Mouse (Mus musculus) CH12.LX (cell line): Measurements from ENCODE around the gene Grk6. TPM values are rescaled to one million over a fixed set of nuclear protein-coding genes. Genes with fewer than 3 reads are reported as not detected.

Experiments
- DNase-seq: peaks from one replicate; pipeline ENCODE4 v3.0.0-alpha.2; 2013; ENCODE audit errors: extremely low read depth
- H3K27ac ChIP-seq: 2 replicates; pipeline ENCODE4 v1.5.1; 2012; ENCODE audit warnings: low read depth, mild to moderate bottlenecking, control low read depth, moderate library complexity; ENCODE audit not compliant: insufficient read depth
- H3K27me3 ChIP-seq: replicated peaks from 2 replicates; pipeline ENCODE3; 2012; ENCODE audit warnings: inconsistent platforms
- H3K36me3 ChIP-seq, 2 experiments: replicated peaks in 1 of 2; 2 replicates each; pipeline versions ENCODE3 to v1.6.1; 2012; ENCODE audit warnings: inconsistent platforms in 1 of 2, low read length in 1 of 2, mild to moderate bottlenecking in 1 of 2, mixed read lengths in 1 of 2, moderate library complexity in 1 of 2; ENCODE audit not compliant: control insufficient read depth in 1 of 2, insufficient read depth in 1 of 2
- H3K4me1 ChIP-seq, 2 experiments: 2 replicates each; pipeline ENCODE4 v1.6.1; 2012; ENCODE audit warnings: inconsistent platforms in 1 of 2, moderate library complexity in 1 of 2; ENCODE audit not compliant: insufficient read depth in 2 of 2, control insufficient read depth in 1 of 2
- H3K4me2 ChIP-seq: 2 replicates; pipeline ENCODE4 v1.6.1; 2012; ENCODE audit warnings: low read depth, mild to moderate bottlenecking, control low read depth; ENCODE audit not compliant: poor library complexity, insufficient read depth, severe bottlenecking
- H3K4me3 ChIP-seq, 3 experiments: fragments of 150-350 bp in 1 of 3; sonication (generic) in 1 of 3; replicated peaks in 1 of 3; 2 replicates each; pipeline versions ENCODE3 to v1.5.1; 2011 to 2012; ENCODE audit warnings: low read depth in 2 of 3, low read length in 2 of 3, mild to moderate bottlenecking in 2 of 3, moderate library complexity in 2 of 3, control low read depth in 1 of 3, improper control_type of control experiment in 1 of 3, inconsistent platforms in 1 of 3, mixed read lengths in 1 of 3; ENCODE audit not compliant: poor library complexity in 1 of 3
- H3K79me2 ChIP-seq: replicated peaks from 2 replicates; pipeline ENCODE4 v1.6.1; 2012; ENCODE audit warnings: mild to moderate bottlenecking, moderate library complexity; ENCODE audit not compliant: control insufficient read depth, poor library complexity, insufficient read depth, severe bottlenecking; ENCODE audit errors: extremely low read depth
- H3K9ac ChIP-seq: 2 replicates; pipeline ENCODE4 v1.6.1; 2012; ENCODE audit warnings: low read depth, mild to moderate bottlenecking, control low read depth, moderate library complexity; ENCODE audit not compliant: insufficient read depth
- H3K9me3 ChIP-seq: replicated peaks from 2 replicates; pipeline ENCODE3; 2012; ENCODE audit warnings: low read length, inconsistent platforms, mixed read lengths
- BHLHE40 ChIP-seq: IDR thresholded peaks from 2 replicates; pipeline ENCODE4 v1.6.1; 2011; ENCODE audit warnings: mild to moderate bottlenecking, low read depth, low read length, improper control_type of control experiment
- E2F4 ChIP-seq: IDR thresholded peaks from 2 replicates; pipeline ENCODE4 v1.6.1; 2011; ENCODE audit warnings: low read depth, low read length, improper control_type of control experiment; ENCODE audit not compliant: insufficient replicate concordance
- ELF1 ChIP-seq: IDR thresholded peaks from 2 replicates; pipeline ENCODE4 v1.6.1; 2014; ENCODE audit warnings: low read depth, mild to moderate bottlenecking, inconsistent platforms, low read length, improper control_type of control experiment
- MAX ChIP-seq: IDR thresholded peaks from 2 replicates; pipeline ENCODE4 v1.6.1; 2011; ENCODE audit warnings: low read length, improper control_type of control experiment
- MAZ ChIP-seq: IDR thresholded peaks from 2 replicates; pipeline ENCODE4 v1.6.1; 2012; ENCODE audit warnings: low read depth, mild to moderate bottlenecking, inconsistent platforms, low read length, improper control_type of control experiment, moderate library complexity
- MEF2A ChIP-seq: IDR thresholded peaks from 2 replicates; pipeline ENCODE4 v1.6.1; 2014; ENCODE audit warnings: low read depth, mild to moderate bottlenecking, inconsistent platforms, low read length, improper control_type of control experiment, borderline replicate concordance
- MYC ChIP-seq: IDR thresholded peaks from 2 replicates; pipeline ENCODE4 v1.6.1; 2011; ENCODE audit warnings: low read depth, mild to moderate bottlenecking, improper control_type of control experiment, low read length
- POLR2AphosphoS2 ChIP-seq: IDR thresholded peaks from 2 replicates; pipeline ENCODE4 v1.6.1; 2011; ENCODE audit warnings: low read depth, low read length, improper control_type of control experiment
- RAD21 ChIP-seq: IDR thresholded peaks from 2 replicates; pipeline ENCODE4 v1.6.1; 2011; ENCODE audit warnings: low read depth, mild to moderate bottlenecking, low read length, improper control_type of control experiment, moderate library complexity
- RCOR1 ChIP-seq: conservative IDR thresholded peaks from 2 replicates; pipeline ENCODE4 v1.6.1; 2012; ENCODE audit warnings: low read depth, mild to moderate bottlenecking, inconsistent platforms, low read length, improper control_type of control experiment
- SIN3A ChIP-seq: IDR thresholded peaks from 2 replicates; pipeline ENCODE4 v1.6.1; 2012; ENCODE audit warnings: low read length, improper control_type of control experiment, inconsistent platforms
- USF2 ChIP-seq: conservative IDR thresholded peaks from 2 replicates; pipeline ENCODE4 v1.6.1; 2011; ENCODE audit warnings: low read depth, low read length, improper control_type of control experiment
- ZNF384 ChIP-seq: IDR thresholded peaks from 2 replicates; pipeline ENCODE4 v1.6.1; 2012; ENCODE audit warnings: low read depth, low read length, improper control_type of control experiment, inconsistent platforms
- dilution Hi-C: fragments of 300-500 bp; cut with MboI; formaldehyde crosslinking; loops from 2 replicates; pipeline ENCODE4 v1.14.3; 2020; ENCODE audit warnings: low sequenced_read_pairs; ENCODE audit not compliant: extremely low pct_unique_long_range_greater_than_20kb, extremely low pct_ligation_motif_present
- in situ Hi-C: fragments of 300-500 bp; cut with MboI; formaldehyde crosslinking; loops from 3 replicates; pipeline ENCODE4 v1.14.3; 2019; ENCODE audit warnings: low sequenced_read_pairs, low pct_ligation_motif_present, low pct_unique_long_range_greater_than_20kb, mixed read lengths
- polyA plus RNA-seq: library from polyadenylated mRNA; unstranded; fragments of >175 nt; gene quantifications from 2 replicates; pipeline ENCODE4 v1.2.1, GENCODE M21; 2012; ENCODE audit warnings: low read depth; ENCODE audit not compliant: insufficient read length
- total RNA-seq, 2 experiments: library from RNA; depleted of rRNA; stranded (reverse); fragments of 300-350 nt in 1 of 2; fragments of >200 nt in 1 of 2; gene quantifications; 2 replicates each; pipeline ENCODE4 v1.2.3; 2012 to 2014

The Grk6 gene
- total and polyA plus RNA-seq, 3 experiments = 59.0 to 71.0 (median 60.1) TPM

DNA sequence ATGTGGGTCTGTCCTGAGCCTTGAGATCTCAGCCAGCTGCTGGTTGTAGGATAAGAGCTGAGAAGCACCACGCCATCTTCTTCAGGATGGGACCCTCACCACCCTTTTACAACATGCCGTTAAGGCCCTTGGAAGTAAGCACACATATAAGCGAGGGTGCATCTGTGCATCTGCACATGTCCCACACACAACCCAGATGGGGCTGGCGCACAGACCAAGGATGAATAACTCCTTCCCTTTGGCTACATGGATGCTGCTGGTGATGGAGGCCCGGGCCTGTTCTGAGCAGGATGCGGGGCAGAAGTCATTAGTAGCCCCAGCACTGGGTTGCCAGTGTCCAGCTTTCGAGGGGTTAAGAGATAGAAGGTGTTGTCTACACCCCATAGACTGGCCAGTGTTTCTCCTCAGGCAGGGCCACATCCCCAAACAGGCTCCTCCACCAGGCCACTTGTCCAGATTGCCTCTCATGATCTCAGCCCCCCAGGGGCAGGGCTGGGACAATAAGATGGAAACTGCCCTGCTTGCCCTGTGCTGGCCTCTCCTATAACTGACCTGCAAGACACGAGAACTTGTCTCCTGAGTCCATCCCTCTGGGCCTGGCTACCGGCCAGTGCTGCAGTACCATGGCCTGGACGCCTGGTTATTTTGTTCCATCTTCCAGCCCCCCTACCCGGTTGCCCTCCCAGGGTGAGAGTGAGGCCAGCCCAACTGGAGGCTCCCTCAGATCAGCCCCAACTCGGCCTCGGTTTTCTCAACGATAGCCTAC, 41.3 kb downstream of the Grk6 start:
- H3K9me3 ChIP-seq = no peaks in the 10 kb centered on the region
- H3K4me2 ChIP-seq = no peak overlapping the region
- H3K9ac ChIP-seq = no peak overlapping the region
- DNase-seq = no peak
- dilution Hi-C loops (no loop called here), in situ Hi-C loops (no loop called here)
- no peaks in the 10 kb centered on the region for H3K36me3 ChIP-seq
- H3K4me3 ChIP-seq = no peak overlapping the region
- peaks cover 5 to 10% of the 10 kb centered on the region in 2 experiments; a peak in 3 of 4 replicates for H3K4me1 ChIP-seq
- H3K79me2 ChIP-seq = no peaks in the 10 kb centered on the region
- no peak for TF ChIP-seq MAX
- TF ChIP-seq MAZ = no peak
- no peak for TF ChIP-seq USF2
- TF ChIP-seq RCOR1 = no peak
- no peak for TF ChIP-seq POLR2AphosphoS2
- TF ChIP-seq ZNF384 = no peak
- TF ChIP-seq MEF2A = no peak
- H3K27me3 ChIP-seq = peaks cover 87% of the 10 kb centered on the region
- H3K27ac ChIP-seq = no peak overlapping the region

DNA sequence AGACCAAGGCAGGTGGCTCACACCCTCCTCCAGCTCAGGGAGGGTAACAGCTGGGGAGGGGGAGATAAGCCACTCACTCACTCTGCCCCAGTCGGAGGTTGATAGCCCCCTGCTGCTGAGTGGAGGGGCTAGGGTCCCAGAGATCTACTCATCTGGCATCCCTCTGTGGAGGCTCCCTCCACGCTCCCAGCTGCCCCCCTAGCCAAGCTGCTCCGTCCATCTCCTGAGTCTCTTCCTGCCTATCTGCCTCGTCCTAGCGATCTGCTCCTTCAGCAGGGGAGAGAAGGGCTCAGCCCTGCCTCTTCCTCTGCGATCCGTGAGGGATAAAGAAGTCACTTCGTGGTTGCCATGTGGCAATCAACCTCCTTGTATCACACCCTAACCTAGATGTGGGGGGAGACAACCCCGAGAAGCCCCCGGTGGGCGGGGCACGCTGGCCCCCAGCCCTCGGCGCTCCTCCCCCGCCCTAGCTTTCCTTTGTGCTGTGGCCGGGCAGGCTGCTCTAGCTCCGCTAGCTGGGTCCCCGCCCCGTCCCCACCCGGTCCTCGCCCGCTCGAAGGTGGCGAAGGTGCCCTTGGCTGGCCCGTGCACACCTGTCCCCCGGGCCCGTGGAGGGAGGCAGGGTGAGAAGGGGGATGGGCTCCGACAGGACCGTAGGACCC, 42.2 kb downstream of the Grk6 start:
- H3K27ac ChIP-seq = no peak overlapping the region
- peaks cover 5 to 10% of the 10 kb centered on the region in 2 experiments; a peak in 3 of 4 replicates for H3K4me1 ChIP-seq
- no peak for DNase-seq

More for the DNA sequence above, 42.2 kb downstream of the Grk6 start:
- Histone ChIP-seq H3K9me3 (no peaks in the 10 kb centered on the region), H3K79me2 (no peaks in the 10 kb centered on the region), H3K9ac (peak overlapping the region; percentile 50; the same call in 1 of the 2 replicates), H3K4me2 (peak overlapping the region; percentile 87), H3K27me3 (peaks cover 87% of the 10 kb centered on the region), H3K4me3 (peak overlapping the region in 1 of 3 experiments; percentile 62), H3K36me3 (no peaks in the 10 kb centered on the region)
- dilution Hi-C loops = no loop called here
- in situ Hi-C loops = no loop called here
- TF ChIP-seq MAX (no peak), E2F4 (no peak), BHLHE40 (no peak), ELF1 (no peak), RAD21 (no peak), SIN3A (no peak), MYC (no peak)
